Mouse (Mus musculus) adrenal gland, adult 8-10 months (tissue): ENCODE data around the gene Map1b. TPM values are rescaled to one million over a fixed set of nuclear protein-coding genes. Genes with fewer than 3 reads are reported as not detected.
A peak's percentile ranks its signal among the peaks of the same experiment; 100 is the strongest.

Source experiments
- DNase-seq: peaks from one replicate; pipeline ENCODE4 v3.0.0; 2022
- total RNA-seq, 4 experiments: library from RNA; stranded (reverse); gene quantifications; 2 replicates each; pipeline ENCODE4 v1.2.4; 2022

The Map1b gene
- total RNA-seq, 4 experiments from 2014 or later, result 82.9 to 169 (median 120) TPM

- DNase-seq, result no peak
Measured at GRCm38 (mm10) chr13:99398149-99398701, 118.1 kb downstream of the Map1b start.

DNA sequence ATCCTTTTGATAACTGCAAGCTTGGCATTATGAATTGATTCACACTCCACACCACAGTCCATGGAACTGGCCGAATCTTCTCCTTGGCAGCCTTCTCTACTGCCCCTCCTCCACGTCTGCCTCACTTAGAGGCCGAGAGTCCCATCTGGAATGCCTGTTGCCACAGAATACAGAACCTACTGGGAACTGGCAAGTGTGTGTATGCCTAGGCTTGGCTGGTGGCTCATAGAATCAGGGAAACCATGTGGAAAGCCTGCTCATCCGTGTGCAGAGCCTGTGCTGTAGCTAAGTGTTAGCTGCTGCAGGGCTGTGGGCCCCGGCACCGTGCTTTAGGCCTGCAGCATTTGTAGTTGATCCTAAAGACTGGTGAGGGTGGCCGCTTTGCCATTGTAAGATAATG is 119.1 kb downstream of the Map1b start:
- DNase-seq, result no peak

DNA sequence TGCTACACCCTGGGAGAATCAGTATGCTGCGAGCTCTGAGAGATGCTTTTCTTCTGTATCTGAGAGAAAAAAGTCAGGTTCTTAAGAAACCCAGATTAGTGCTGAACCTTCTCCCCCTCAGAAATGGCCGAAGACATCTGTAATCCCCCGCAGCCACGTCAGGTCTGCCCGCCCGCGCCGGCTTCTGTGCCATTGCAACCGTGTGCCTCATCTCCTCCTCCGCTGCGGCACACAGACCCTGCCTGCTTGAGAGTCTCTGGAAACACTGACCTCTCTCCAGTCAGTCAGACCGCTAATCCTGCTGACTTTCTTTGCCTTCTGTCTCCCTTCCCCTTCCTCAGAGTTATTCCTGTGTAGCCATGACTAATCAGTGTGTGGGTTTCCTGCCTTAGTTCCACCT is 120.8 kb downstream of the Map1b start:
- DNase-seq, result no peak

GRCm38 (mm10) chr13:99394694-99395093 is 121.6 kb downstream of the Map1b start:
- no peak for DNase-seq

DNA sequence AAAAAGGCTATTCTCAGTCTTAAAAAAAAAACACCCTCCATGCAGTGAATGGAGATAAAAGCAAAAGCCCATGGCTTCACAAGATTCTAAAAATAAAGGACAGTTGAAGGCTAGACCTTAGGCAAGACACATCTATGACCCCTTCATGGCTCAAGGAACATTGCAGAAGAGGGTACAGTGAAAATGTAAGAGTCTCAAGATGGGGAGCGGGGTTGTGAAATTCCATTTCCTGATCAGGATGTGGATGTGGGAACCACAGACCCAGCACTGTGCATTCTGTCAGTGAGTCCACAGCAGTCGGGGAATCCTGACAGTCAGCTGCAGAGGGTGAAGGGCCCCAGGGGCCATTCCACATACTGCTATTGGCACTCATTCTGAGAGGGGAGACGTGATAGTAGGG is 123.2 kb downstream of the Map1b start:
- DNase-seq, result no peak

- DNase-seq, result peak; percentile 74
Measured at GRCm38 (mm10) chr13:99391417-99391816, 124.9 kb downstream of the Map1b start.

GRCm38 (mm10) chr13:99387901-99388811 is 128.2 kb downstream of the Map1b start:
- no peak for DNase-seq

- no peak for DNase-seq
Measured at GRCm38 (mm10) chr13:99386341-99386740, 130.0 kb downstream of the Map1b start.

DNA sequence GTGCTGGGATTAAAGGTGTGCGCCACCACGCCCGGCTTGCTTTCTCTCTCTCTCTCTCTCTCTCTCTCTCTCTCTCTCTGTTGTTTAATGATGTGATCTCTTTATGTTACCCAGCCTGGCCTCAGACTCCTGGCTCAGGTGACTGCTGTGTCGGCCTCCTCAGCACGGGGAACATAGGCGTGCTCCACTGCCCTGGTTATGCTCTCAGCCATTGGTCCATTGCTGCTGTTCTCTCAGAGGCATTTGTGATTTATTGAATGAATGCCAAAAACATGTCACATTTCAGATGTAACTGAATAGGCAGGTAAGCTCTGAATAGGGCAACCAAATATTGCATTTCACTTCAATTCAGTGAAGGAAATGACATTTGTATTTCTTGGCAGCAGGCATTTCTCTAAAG is 130.4 kb downstream of the Map1b start:
- no peak for DNase-seq

- no peak for DNase-seq
Measured at GRCm38 (mm10) chr13:99384555-99385203, 131.7 kb downstream of the Map1b start.

DNA sequence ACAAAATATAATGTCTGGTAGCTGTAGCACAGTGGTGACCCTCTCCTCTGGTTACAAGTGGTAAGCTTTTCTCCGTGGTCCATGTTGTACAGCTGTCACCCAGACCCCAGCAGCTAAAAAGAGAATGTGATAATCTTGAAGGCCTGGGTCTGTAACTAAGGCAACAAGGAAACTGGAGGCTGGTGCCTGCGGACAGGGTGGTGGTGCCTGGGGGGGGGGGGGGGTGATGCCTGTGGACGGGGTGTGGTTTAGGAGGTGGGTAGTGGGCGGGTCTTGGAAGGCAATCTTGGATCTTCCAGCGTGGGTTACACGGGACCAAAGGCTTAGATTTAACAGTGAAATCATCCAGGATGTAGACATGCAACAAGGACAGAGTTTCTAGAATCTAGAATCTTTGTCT is 134.0 kb downstream of the Map1b start:
- no peak for DNase-seq

DNA sequence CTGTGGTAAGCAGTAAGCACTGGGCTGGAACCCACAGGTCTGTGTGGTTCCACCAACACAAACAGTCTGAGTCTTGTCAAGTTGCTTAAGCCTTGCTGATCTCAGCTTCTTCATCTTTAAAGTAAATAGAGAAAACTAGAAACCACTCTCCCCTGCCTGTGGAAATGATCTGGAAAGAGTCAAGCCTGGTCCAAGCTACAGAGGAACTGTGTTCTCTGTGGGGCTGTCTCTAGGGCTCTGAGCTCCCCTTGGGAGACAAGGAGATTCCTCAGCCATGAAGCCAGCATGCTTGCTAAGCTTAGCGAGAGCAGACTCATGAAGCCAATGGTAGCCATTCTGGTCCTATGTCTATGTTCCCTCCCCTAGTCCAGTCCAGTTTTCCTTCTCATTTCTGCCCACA is 138.1 kb downstream of the Map1b start:
- no peak for DNase-seq

GRCm38 (mm10) chr13:99377055-99377454 is 139.3 kb downstream of the Map1b start:
- no peak for DNase-seq

DNA sequence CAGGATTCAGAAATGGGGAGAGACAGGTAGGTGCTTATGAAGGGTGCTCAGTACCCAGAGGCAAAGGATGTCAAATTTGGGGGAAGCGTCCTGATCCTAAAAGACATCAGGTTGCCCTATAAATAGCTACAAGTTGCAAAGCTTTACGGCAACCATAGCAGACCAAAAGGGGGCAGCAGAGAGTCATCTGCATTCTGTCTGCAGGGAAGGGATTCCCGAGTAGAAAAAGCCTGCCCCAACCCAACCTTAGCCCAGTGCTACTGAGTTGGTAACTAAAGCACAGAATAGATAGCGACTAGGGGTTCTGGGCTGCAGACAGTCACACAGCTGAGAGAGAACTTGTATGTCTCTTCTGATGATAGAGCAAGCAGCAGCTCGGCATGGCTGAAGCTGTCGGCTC is 140.8 kb downstream of the Map1b start:
- peak; percentile 62 for DNase-seq

- no peak for DNase-seq
Measured at GRCm38 (mm10) chr13:99374191-99374590, 142.1 kb downstream of the Map1b start.

- DNase-seq, result no peak
Measured at GRCm38 (mm10) chr13:99373684-99374083, 142.7 kb downstream of the Map1b start.

Other genes with a start within 250 kb of the Map1b start
- gene Ptcd2, start 171.8 kb downstream of the Map1b start, total RNA-seq, result 10 to 100 TPM; 31.7 to 40.4 (median 35.0) TPM
- 10 to 100 TPM; 46.5 to 49.1 (median 47.6) TPM for gene Mrps27, start 171.8 kb downstream of the Map1b start, total RNA-seq